7 mouse cellular contexts compared by ENCODE assay signal in the genomic region with DNA sequence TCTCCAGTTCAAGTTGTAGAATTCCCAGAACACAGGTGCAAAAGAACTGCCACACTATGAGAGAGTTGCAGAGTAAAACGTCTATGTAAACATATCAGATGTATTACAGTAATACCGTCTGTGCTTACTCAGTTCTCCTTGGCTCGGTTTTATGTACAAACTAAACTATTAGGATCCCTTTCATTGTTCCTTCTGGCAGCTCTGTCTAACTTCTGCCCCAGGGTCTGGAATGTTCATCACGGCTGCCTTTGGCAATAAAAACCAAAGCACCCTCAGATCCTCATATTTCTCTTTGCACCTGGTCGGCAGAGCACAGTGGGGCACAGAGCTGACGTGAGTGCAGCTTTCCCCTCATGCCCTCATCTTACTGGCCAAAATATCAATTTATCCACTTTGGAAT. TPM values are rescaled to one million over a fixed set of nuclear protein-coding genes. Genes with fewer than 3 reads are reported as not detected.
A peak's percentile ranks its signal among the peaks of the same experiment; 100 is the strongest.
DNase-seq lines count a peak whose midpoint lies in the region; ATAC-seq and TF ChIP-seq lines count a peak whose summit lies in the region.
"Not testable (repeated sequence)": the region's sequence is repeated elsewhere in the genome, so short reads cannot be mapped to it uniquely, and the experiment has no call there.

No protein-coding gene starts in this region.

- H3K27me3 ChIP-seq in Patski, result peaks cover 14% of the 10 kb centered on the region
- not testable (repeated sequence) for H3K27me3 ChIP-seq in lung, embryonic 15.5 days

- POLR2A ChIA-PET in Patski (lab: Charles Lee), result not testable (repeated sequence)

- ATAC-seq in Patski, result peak; percentile 37
- peak; percentile 12; the same call in 1 of the 2 replicates for ATAC-seq in lung, embryonic 15.5 days (ENCODE audit: borderline replicate concordance, extremely low read depth, low FRiP score, low TSS enrichment)

- TF ChIP-seq CTCF in Patski (IDR thresholded peaks at IDR 0.05), result not testable (repeated sequence)

- in situ Hi-C loops in Patski (cut with MboI; ENCODE audit: low pct_unique_long_range_greater_than_20kb), result loop anchor here (5.0 kb wide), 1 partner anchor 173 kb away; no protein-coding TSS in a partner anchor

- H3K4me3 ChIP-seq in lung, embryonic 15.5 days, result not testable (repeated sequence)

- not testable (repeated sequence) for H3K27ac ChIP-seq in lung, embryonic 15.5 days

- H3K9me3 ChIP-seq in lung, embryonic 15.5 days, result not testable (repeated sequence)

- H3K4me2 ChIP-seq in lung, embryonic 15.5 days, result not testable (repeated sequence)

- WGBS in lung, embryonic 15.5 days, result 54% methylated on average over 6 of the region's 6 CpGs

- DNase-seq in Patski (ENCODE audit: low read depth, low spot score), result not testable (repeated sequence)
- DNase-seq in cerebellum, adult 8-10 months, result peak; percentile 6
- peak; percentile 19 to 27 for DNase-seq in gastrocnemius, postnatal 4 days (ENCODE audit: low spot score in 2 of 2)
- DNase-seq in hindlimb bud, embryonic 11.5 days (ENCODE audit: extremely low spot score, low read depth, low spot score), result peak; percentile 68
- DNase-seq in left cerebral cortex, adult 18-20 months (ENCODE audit: low spot score in 2 of 2), result peak; percentile 1 to 45
- DNase-seq in right cerebral cortex, adult 2 months (ENCODE audit: low spot score in 2 of 2), result peak; percentile 3 to 16

- H3K36me3 ChIP-seq in lung, embryonic 15.5 days, result peaks cover 35% of the 10 kb centered on the region

- not testable (repeated sequence) for H3K9ac ChIP-seq in lung, embryonic 15.5 days

- CTCF ChIA-PET in Patski (lab: Charles Lee), result not testable (repeated sequence)

- H3K4me1 ChIP-seq in lung, embryonic 15.5 days, result not testable (repeated sequence)

RNA-seq across cellular contexts. Expression of gene Gm21887, which starts 34.5 kb away (rescaled TPM):
- polyA plus RNA-seq in Patski (2021), result 110 TPM
- total RNA-seq in gastrocnemius, postnatal 4 days (2021), result 100 to 1,000 TPM in 1 of 2 experiments, 10 to 100 TPM in 1; 93.0 to 116 TPM
- total RNA-seq in left cerebral cortex, adult 18-20 months (2021), result 100 to 1,000 TPM in 1 of 2 experiments, 10 to 100 TPM in 1; 96.1 to 185 TPM
- 199 and 218 TPM in 2 replicates for polyA plus RNA-seq in lung, embryonic 15.5 days (2015; fragmentation: Nextera tagmentation; extraction: Ambion mirVana)
